Mouse (Mus musculus) brain, embryonic 18.5 days (tissue): ENCODE measurements at regions not wholly inside any gene's neighbourhood (a gene's known extent, or its start where the extent isn't known, plus 50 kb on each side); places are given as distances from the start of the nearest gene placed in this dataset.

Experiments
- DNase-seq: peaks from one replicate; pipeline ENCODE4 v3.0.0-alpha.2; 2012; ENCODE audit warnings: low read depth, low spot score

DNA sequence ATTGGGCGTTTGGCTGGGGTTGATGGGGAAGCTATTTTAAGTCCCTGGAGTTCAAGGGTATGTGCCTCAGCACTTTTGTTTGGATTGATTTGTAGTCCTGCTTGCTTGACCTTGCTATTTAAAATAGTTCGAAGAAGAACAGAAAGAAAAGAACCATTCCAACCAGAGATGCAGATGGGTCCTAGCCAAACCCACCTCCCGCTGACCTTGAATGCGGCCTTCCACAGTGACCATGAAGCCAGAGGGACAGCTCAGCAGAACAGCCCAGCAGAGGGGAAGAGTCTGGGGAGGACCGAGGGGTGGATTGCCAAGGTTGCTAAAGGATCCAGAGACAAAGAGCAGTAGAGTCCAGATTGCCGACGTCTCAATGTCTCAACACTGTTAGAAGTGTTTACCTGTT is 76.6 kb upstream of the Zfp618 start:
- no peak for DNase-seq

DNA sequence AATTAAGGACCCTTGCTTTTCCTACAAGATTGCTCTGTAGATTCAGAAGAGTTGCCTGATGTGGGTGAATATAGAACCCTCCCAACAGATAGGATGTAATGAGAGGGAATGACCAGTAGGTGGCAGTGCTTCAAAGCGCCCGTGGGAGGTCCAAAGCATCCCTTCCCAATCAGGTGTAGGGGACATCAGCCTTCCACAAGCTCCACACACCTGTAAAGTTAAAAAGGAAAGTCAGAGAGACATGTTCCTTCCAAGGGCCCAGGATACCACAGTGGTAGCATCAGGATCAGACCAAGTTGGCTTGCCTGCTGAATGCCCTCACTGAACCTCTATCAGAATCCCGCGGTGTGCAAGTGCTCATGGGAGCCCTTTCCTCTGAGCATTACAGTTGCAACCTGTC is 75.7 kb upstream of the Zfp618 start:
- no peak for DNase-seq

DNA sequence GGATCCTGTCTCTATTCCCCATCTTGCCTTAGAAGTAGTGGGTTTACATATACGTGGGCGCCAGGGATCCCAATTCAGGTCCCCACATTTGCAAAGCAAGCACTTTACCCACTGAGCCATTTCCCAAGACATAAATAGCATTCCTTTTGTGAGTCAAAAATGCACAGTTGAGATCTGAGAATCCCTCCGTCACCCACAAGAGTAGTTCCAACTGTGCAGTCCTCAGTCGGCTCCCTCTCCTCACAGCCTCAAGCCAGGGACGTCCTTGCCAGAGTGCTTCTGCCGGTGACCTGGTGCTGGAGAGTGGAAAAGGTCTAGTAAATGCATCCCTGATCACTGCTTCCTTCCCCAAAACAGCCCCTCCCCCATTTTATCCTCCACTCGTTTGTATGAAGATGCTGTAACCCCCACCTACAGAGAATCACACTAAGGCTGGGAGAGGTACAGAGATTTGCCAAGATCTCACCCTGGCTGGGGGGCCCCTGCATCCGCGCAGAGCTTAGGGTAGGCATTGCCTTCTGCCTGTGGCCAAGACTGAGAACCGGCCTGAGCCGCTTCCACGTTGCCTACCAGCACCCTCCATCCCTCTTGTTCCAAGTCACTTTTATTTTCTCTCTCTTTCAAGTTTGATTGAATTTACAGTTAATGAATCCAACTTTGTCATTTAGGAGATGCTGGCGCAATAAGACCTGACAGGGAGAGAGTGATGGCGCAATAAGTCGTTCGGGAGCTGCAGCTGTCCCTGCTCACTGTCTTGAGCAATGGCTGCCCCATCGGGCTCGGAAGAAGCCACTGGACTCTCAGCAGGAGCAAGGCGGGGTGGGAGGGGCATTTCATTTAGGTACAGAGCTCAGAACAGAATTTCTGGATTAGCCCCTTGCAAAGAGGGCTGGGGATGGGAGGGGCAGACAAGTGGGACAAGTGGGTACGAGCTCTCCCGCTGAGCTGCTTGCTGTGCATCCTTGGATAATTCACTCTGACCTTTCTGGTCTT is 74.5 kb upstream of the Zfp618 start:
- DNase-seq, result no peak

DNA sequence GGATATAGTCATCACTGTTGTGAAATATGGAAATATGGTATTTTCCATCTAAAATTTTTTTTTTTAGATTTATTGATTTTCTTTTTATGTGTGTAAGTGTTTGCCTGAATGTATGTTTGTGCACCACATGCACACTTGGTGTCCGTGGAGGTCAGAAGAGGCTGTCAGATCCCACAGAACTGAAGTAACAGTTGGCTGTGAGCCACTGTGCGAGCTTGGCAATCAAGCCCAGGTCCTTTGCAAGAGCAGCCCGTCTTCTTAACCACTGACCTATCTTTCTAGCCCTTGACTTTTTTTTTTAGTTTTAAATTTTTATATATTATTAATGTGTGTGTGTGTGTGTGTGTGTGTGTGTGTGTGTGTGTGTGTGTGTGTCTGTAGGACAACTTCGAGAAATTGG is 52.5 kb upstream of the Zfp618 start:
- no peak for DNase-seq
